Comparison of ENCODE assay signal across 10 mouse cellular contexts in genomic region chr4:44970612-44971110, GRCm38 (mm10). TPM values are rescaled to one million over a fixed set of nuclear protein-coding genes. Genes with fewer than 3 reads are reported as not detected.
A peak's percentile ranks its signal among the peaks of the same experiment; 100 is the strongest.
DNase-seq lines count a peak whose midpoint lies in the region; ATAC-seq and TF ChIP-seq lines count a peak whose summit lies in the region.
"Had no signal": no experiment of that assay in that cellular context is flagged by ENCODE, and none has a peak within 500 bp of the region (broad histone marks: within the 10 kb centered on the region; RNA-seq: fewer than 3 reads in every experiment).

No protein-coding gene starts in this region.

- no peak overlapping the region for H3K9ac ChIP-seq in midbrain, postnatal 0 days (replicated peaks; ENCODE audit: low read length, poor library complexity, severe bottlenecking)
- H3K9ac ChIP-seq: embryonic facial prominence, embryonic 12.5 days; lung, embryonic 15.5 days had no signal

- no peak overlapping the region for H3K4me3 ChIP-seq in thymus, adult 2 months (ENCODE audit: control insufficient read depth, insufficient read depth, low read length)
- H3K4me3 ChIP-seq in midbrain, postnatal 0 days (ENCODE audit: low read depth, low read length) = no peak overlapping the region
- H3K4me3 ChIP-seq: embryonic facial prominence, embryonic 12.5 days; lung, embryonic 15.5 days had no signal

- ATAC-seq in midbrain, postnatal 0 days (ENCODE audit: low FRiP score) = no peak; the same call in 1 of the 2 replicates

- H3K4me1 ChIP-seq in thymus, adult 2 months (replicated peaks; ENCODE audit: control insufficient read depth, insufficient read depth, low read length) = peaks cover 6% of the 10 kb centered on the region
- no peaks in the 10 kb centered on the region for H3K4me1 ChIP-seq in midbrain, postnatal 0 days (ENCODE audit: insufficient read depth, low read length)
- H3K4me1 ChIP-seq: embryonic facial prominence, embryonic 12.5 days had no signal

- no peaks in the 10 kb centered on the region for H3K27me3 ChIP-seq in thymus, adult 2 months (ENCODE audit: control insufficient read depth, insufficient read depth, low read length)
- no peaks in the 10 kb centered on the region for H3K27me3 ChIP-seq in midbrain, postnatal 0 days (ENCODE audit: insufficient read depth, low read length)
- H3K27me3 ChIP-seq: embryonic facial prominence, embryonic 12.5 days; lung, embryonic 15.5 days had no signal

- H3K4me2 ChIP-seq in midbrain, postnatal 0 days (ENCODE audit: low read depth, low read length, poor library complexity, severe bottlenecking) = no peak overlapping the region
- H3K4me2 ChIP-seq: embryonic facial prominence, embryonic 12.5 days; lung, embryonic 15.5 days had no signal

- no peaks in the 10 kb centered on the region for H3K9me3 ChIP-seq in midbrain, postnatal 0 days (ENCODE audit: low read length)
- H3K9me3 ChIP-seq: embryonic facial prominence, embryonic 12.5 days; lung, embryonic 15.5 days had no signal

- no peaks in the 10 kb centered on the region for H3K36me3 ChIP-seq in thymus, adult 2 months (ENCODE audit: control insufficient read depth, insufficient read depth, low read length)
- H3K36me3 ChIP-seq in midbrain, postnatal 0 days (ENCODE audit: insufficient read depth, low read length) = no peaks in the 10 kb centered on the region
- H3K36me3 ChIP-seq: embryonic facial prominence, embryonic 12.5 days; lung, embryonic 15.5 days had no signal

- TF ChIP-seq CTCF in thymus, adult 2 months (IDR thresholded peaks at IDR 0.05; ENCODE audit: borderline replicate concordance, control insufficient read depth, extremely low read depth, insufficient read depth, low read length, poor library complexity) = peak; percentile 77; the same call in 1 of the 2 replicates
- TF ChIP-seq CTCF in midbrain, postnatal 0 days (IDR thresholded peaks at IDR 0.05) = peak; percentile 84

- no peak for TF ChIP-seq POLR2A in thymus, adult 2 months (IDR thresholded peaks at IDR 0.05; ENCODE audit: control insufficient read depth, extremely low read depth, insufficient read depth, low read length, poor library complexity)

- no peak overlapping the region for H3K27ac ChIP-seq in thymus, adult 2 months (ENCODE audit: control insufficient read depth, insufficient read depth, low read length)
- no peak overlapping the region for H3K27ac ChIP-seq in midbrain, postnatal 0 days (ENCODE audit: low read depth, low read length)
- H3K27ac ChIP-seq: embryonic facial prominence, embryonic 12.5 days; lung, embryonic 15.5 days had no signal

- whole genome bisulfite sequencing in thymus, adult 2 months = 22% methylated on average over 10 of the region's 10 CpGs
- 23% methylated on average over 10 of the region's 10 CpGs for WGBS in midbrain, postnatal 0 days

- peak; percentile 23 to 35 for DNase-seq in frontal cortex, postnatal 36 days (ENCODE audit: low spot score in 2 of 2)
- no peak for DNase-seq in frontal cortex, postnatal 10 days (ENCODE audit: low spot score in 2 of 2)
- DNase-seq in thymus, adult 2 months = peak; percentile 46
- DNase-seq in thymus, adult 18-20 months = no peak
- peak; percentile 59 for DNase-seq in cerebellum, adult 9-10 months
- DNase-seq in induced T-regulatory cell, adult 2 months (ENCODE audit: low read depth) = peak; percentile 83
- peak; percentile 43 for DNase-seq in midbrain, postnatal 0 days (ENCODE audit: low spot score)
- no peak for DNase-seq in left cerebral cortex, adult 11 months (ENCODE audit: low spot score)

RNA-seq across cellular contexts. Expression of gene Grhpr, which starts 10.5 kb away (rescaled TPM):
- 33.3 and 35.9 TPM in 2 replicates for polyA plus RNA-seq in thymus, adult 2 months (2012; rRNA removed)
- total RNA-seq in midbrain, postnatal 0 days (2014; rRNA removed) = 14.5 and 18.2 TPM in 2 replicates
- polyA plus RNA-seq in midbrain, postnatal 0 days (2015; fragmentation: Nextera tagmentation; extraction: Ambion mirVana) = 31.1 and 34.1 TPM in 2 replicates

RNA-seq across cellular contexts. Expression of gene Zbtb5, which starts 41.6 kb away (rescaled TPM):
- polyA plus RNA-seq in thymus, adult 2 months (2012; rRNA removed) = 26.7 and 27.8 TPM in 2 replicates
- total RNA-seq in midbrain, postnatal 0 days (2014; rRNA removed) = 57.3 and 57.6 TPM in 2 replicates
- 34.4 and 35.9 TPM in 2 replicates for polyA plus RNA-seq in midbrain, postnatal 0 days (2015; fragmentation: Nextera tagmentation; extraction: Ambion mirVana)

RNA-seq across cellular contexts. Expression of gene Polr1e, which starts 47.7 kb away (rescaled TPM):
- polyA plus RNA-seq in thymus, adult 2 months (2012; rRNA removed) = 11.1 and 14.6 TPM in 2 replicates
- total RNA-seq in midbrain, postnatal 0 days (2014; rRNA removed) = 12.0 and 17.2 TPM in 2 replicates
- 21.0 and 22.1 TPM in 2 replicates for polyA plus RNA-seq in midbrain, postnatal 0 days (2015; fragmentation: Nextera tagmentation; extraction: Ambion mirVana)

Comparison
In these comparisons a context has a peak if more than half of its experiments do, and no peak if none do; other contexts are left out.
1. DNase-seq: peak in frontal cortex, postnatal 36 days (2 of 2), thymus, adult 2 months (single experiment), cerebellum, adult 9-10 months (single experiment), induced T-regulatory cell, adult 2 months (single experiment) and midbrain, postnatal 0 days (single experiment); none in frontal cortex, postnatal 10 days (0 of 2), thymus, adult 18-20 months (0 of 2) and left cerebral cortex, adult 11 months (single experiment).